Mouse (Mus musculus) naive thymus-derived CD4-positive, alpha-beta T cell, adult 2 months (primary cell): ENCODE data around the gene Kbtbd4.

Source experiments
- DNase-seq: peaks from one replicate; pipeline ENCODE4 v3.0.0-alpha.2; 2011; ENCODE audit warnings: low read depth

The Kbtbd4 gene

DNA sequence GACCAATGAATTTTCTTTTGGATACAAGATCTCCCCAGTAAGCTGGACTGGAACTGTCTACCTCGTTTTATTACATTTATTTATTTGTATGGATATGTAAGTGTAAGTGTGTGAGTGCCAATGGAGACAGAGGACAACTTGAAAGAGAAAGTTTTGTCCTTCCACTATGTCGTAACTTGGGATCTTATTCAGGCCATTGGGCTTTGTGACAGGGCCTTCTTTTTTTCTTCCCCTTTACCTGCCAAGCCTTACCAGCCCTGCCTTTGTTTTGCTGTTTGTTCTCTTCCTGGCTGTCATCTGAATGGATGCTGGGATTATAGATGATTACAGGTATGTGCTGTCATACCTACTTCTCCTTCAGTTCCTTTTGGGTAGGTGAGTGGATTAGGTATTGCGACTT lies 54.3 kb downstream of the Kbtbd4 start:
- DNase-seq, result no peak

DNA sequence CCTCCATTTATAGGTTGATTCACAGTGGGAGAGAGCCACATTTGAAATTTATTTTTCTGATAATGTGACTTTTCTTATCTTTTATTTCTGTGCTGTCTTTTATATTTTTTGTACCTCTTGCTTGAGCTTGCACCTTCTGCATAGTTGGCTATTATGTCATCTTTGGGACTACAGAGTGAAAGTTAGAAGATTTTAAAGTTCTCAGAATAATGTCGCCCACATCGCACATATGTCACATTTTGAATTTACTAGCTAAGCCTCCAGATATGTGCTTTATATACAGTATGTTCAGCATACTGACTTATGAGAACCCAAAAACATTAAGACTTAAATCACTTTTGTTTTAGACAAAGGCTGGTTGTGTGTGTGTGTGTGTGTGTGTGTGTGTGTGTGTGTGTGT lies 55.5 kb downstream of the Kbtbd4 start:
- DNase-seq, result no peak
